Mouse (Mus musculus) forebrain, embryonic 11.5 days (tissue): ENCODE data around the gene Cox8c. TPM values are rescaled to one million over a fixed set of nuclear protein-coding genes. Genes with fewer than 3 reads are reported as not detected.

Source experiments
- ATAC-seq: fragments of 200-750 bp; cut with Nextera tagmentation; replicated peaks from 2 replicates; pipeline ENCODE4 v1.8.0; 2017; ENCODE audit warnings: moderate TSS enrichment; ENCODE audit not compliant: low FRiP score
- DNase-seq: peaks from one replicate; pipeline ENCODE4 v3.0.0-alpha.2; 2017; ENCODE audit warnings: low spot score
- H3K27ac ChIP-seq: fragments of 300-500 bp; sonication (generic); 2 replicates; pipeline ENCODE4 v1.5.1; 2014; ENCODE audit warnings: low read depth, low read length
- H3K27me3 ChIP-seq: fragments of 300-500 bp; sonication (generic); 2 replicates; pipeline ENCODE4 v1.6.1; 2014; ENCODE audit warnings: mild to moderate bottlenecking, low read length, mixed read lengths; ENCODE audit not compliant: control insufficient read depth, insufficient read depth
- H3K36me3 ChIP-seq: fragments of 300-500 bp; sonication (generic); 2 replicates; pipeline ENCODE4 v1.6.1; 2014; ENCODE audit warnings: mild to moderate bottlenecking, low read length, moderate library complexity, mixed read lengths; ENCODE audit not compliant: control insufficient read depth, insufficient read depth
- H3K4me1 ChIP-seq: fragments of 300-500 bp; sonication (generic); replicated peaks from 2 replicates; pipeline ENCODE4 v1.6.1; 2014; ENCODE audit warnings: low read length, mixed read lengths; ENCODE audit not compliant: control insufficient read depth, insufficient read depth
- H3K4me2 ChIP-seq: fragments of 300-500 bp; sonication (generic); 2 replicates; pipeline ENCODE4 v1.6.1; 2014; ENCODE audit warnings: low read depth, mild to moderate bottlenecking, low read length, moderate library complexity, mixed read lengths; ENCODE audit not compliant: severe bottlenecking
- H3K4me3 ChIP-seq: fragments of 300-500 bp; sonication (generic); 2 replicates; pipeline ENCODE4 v1.5.1; 2014; ENCODE audit warnings: low read depth, low read length
- H3K9ac ChIP-seq: fragments of 300-500 bp; sonication (generic); 2 replicates; pipeline ENCODE4 v1.6.1; 2014; ENCODE audit warnings: low read length
- H3K9me3 ChIP-seq: fragments of 300-500 bp; sonication (generic); 2 replicates; pipeline ENCODE4 v1.6.1; 2016; ENCODE audit warnings: low read length, mixed read lengths; ENCODE audit not compliant: control insufficient read depth
- WGBS: fragments of 180-500 bp; shearing (Covaris S2); extraction: QIAGEN DNeasy Blood & Tissue Kit; methylation state at CpG from one replicate; pipeline ENCODE4 v1.1.7; 2014; 5-methylcytosine and 5-hydroxymethylcytosine counted together
- polyA plus RNA-seq: library from polyadenylated mRNA; unstranded; fragments of >200 nt; fragmentation: Nextera tagmentation; extraction: Ambion mirVana; gene quantifications from 2 replicates; pipeline ENCODE4 v1.2.1, GENCODE M21; 2014

Cox8c gene
- polyA plus RNA-seq, 1 experiment from 2014 or later: not detected

DNA sequence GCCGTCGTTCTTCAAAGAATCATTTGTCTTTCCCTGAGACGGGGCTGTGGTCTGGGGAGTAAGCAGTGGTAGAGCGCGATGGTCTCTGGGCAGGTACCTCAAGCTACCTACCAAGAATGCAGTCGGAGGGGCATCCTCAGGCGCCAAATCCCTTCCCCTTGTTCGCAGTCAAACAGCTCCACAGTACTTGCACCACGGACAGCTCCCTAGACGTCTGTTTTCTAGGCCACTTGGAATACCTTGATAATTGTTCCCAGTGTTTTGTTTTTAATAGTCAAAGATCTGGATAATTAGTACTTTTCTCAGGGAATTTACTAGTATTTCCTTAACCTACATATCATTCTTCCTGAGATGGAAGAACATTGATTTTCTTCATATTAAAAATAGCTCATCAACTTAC lies 48.7 kb downstream of the Cox8c start:
- Histone ChIP-seq H3K9me3 (no peaks in the 10 kb centered on the region), H3K4me2 (no peak overlapping the region), H3K4me1 (no peaks in the 10 kb centered on the region), H3K4me3 (no peak overlapping the region), H3K27me3 (peaks cover 11% of the 10 kb centered on the region; the same call in 1 of the 2 replicates), H3K36me3 (no peaks in the 10 kb centered on the region), H3K9ac (no peak overlapping the region), H3K27ac (no peak overlapping the region)
- ATAC-seq (no peak), DNase-seq (no peak)
- WGBS: 29% methylated on average over 10 of the region's 10 CpGs

DNA sequence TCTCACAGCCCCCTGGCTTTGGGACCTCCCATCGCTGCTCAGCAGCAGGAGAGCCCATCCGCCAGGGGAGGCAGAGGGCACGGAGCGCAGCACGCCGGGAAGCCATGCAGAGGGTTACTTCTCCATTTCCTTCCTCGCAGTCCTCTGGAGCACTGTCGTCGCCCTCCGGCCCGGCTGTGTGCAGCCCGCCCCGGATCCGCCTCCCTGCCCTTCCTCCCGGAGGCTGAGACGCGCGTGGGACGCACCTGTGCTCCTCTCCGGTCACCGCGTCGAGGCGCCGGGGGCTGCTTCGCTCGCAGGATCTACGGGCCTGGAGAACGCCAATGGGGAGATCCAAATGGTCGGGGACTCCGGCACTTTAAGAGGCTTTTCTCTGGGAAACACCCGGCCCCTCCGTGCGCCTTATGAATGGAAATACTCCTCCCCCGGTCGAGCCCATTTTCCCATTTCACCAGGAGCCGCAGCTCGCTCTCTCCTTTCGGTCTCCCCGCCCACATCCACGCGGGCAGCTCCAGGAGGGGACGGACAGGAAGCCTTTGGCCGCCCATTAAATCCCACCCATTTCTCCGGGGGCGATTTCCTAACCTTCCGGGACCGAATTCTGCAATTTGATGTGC lies 49.8 kb downstream of the Cox8c start, which contains the start of gene Unc79:
TSS of gene Unc79 (plus strand) at position 82 of the 617 bp plus-strand sequence.
- H3K27me3 ChIP-seq: peaks cover 11% of the 10 kb centered on the region; the same call in 1 of the 2 replicates
- no peaks in the 10 kb centered on the region for H3K9me3 ChIP-seq
- H3K9ac ChIP-seq: peak within 1 kb of the TSS; percentile 35
- H3K4me1 ChIP-seq: no peaks in the 10 kb centered on the region
- ATAC-seq (peak; percentile 84), DNase-seq (peak; percentile 81)
- peak within 1 kb of the TSS; percentile 73 for H3K4me2 ChIP-seq
- H3K4me3 ChIP-seq: peak within 1 kb of the TSS; percentile 58
- peak within 1 kb of the TSS; percentile 75 for H3K27ac ChIP-seq
- no peaks in the 10 kb centered on the region for H3K36me3 ChIP-seq
- under 1% methylated on average over 48 of the region's 48 CpGs for WGBS

DNA sequence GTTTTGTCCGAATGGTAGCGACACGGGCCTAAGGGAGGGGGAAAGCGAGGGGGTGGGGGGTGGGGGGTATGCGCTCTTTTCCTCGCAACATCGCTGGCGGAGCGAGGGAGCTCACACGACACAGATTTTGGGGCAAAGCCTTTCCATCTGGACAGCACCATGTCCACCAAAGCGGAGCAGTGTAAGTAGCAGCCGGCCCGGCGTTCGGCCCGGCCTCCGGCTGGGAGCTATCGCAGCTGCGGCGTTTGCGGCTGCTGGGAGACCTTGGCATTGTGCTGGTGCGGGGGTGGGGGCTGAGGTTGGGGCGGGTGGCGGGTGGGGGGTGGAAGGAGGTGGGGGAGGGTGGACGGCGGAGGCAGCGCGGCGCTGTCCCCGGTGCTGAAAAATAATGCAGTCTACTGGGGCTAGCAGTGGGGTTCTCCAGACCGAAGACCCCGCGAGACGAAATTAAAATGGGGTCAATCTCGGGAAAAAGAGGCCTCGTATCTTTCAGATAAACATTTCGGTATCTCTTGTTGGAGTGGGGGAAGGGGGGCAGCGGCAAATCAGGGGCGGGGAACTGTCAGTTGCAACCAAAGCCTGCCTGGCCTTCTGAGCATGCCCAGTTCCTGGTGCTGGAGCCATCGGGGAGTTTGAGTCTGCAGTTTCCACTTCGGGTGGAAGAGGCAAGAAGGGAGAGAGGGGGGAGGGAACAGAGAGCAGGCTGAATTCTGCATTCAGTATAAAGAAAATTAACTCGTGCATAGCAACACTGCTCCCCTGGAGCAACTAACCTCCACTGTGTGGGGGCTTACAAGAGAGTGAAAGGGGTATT lies 50.5 kb downstream of the Cox8c start:
- Histone ChIP-seq H3K4me3 (peak overlapping the region; percentile 58), H3K4me2 (peak overlapping the region; percentile 73), H3K27ac (peak overlapping the region; percentile 75), H3K36me3 (no peaks in the 10 kb centered on the region), H3K9me3 (no peaks in the 10 kb centered on the region), H3K9ac (peak overlapping the region; percentile 35), H3K27me3 (peaks cover 11% of the 10 kb centered on the region; the same call in 1 of the 2 replicates), H3K4me1 (no peaks in the 10 kb centered on the region)
- under 1% methylated on average over 41 of the region's 42 CpGs for WGBS
- peak; percentile 87 for ATAC-seq
- peak; percentile 88 for DNase-seq

Other genes starting within 250 kb of the Cox8c start
- gene Itpk1, start 194.4 kb upstream of the Cox8c start, polyA plus RNA-seq: 19.6 and 21.5 TPM in 2 replicates
- gene Moap1, start 155.7 kb upstream of the Cox8c start, polyA plus RNA-seq: 31.9 and 34.4 TPM in 2 replicates
- 12.7 and 14.0 TPM in 2 replicates for gene Tmem251, start 155.6 kb upstream of the Cox8c start, polyA plus RNA-seq
- not detected in 2 replicates for gene Gm28051, start 141.6 kb upstream of the Cox8c start, polyA plus RNA-seq
- gene Gon7, start 141.5 kb upstream of the Cox8c start, polyA plus RNA-seq: 45.9 and 46.0 TPM in 2 replicates
- 70.6 and 79.2 TPM in 2 replicates for gene Ubr7, start 141.3 kb upstream of the Cox8c start, polyA plus RNA-seq
- 31.8 and 32.7 TPM in 2 replicates for gene Gm20604, start 140.6 kb upstream of the Cox8c start, polyA plus RNA-seq
- 21.9 and 22.1 TPM in 2 replicates for gene Btbd7, start 20.8 kb upstream of the Cox8c start, polyA plus RNA-seq
- gene Unc79, start 49.5 kb downstream of the Cox8c start, polyA plus RNA-seq: 2.1 and 2.2 TPM in 2 replicates